Mouse (Mus musculus) midbrain, embryonic 16.5 days (tissue): ENCODE results near the gene Cfb. TPM values are rescaled to one million over a fixed set of nuclear protein-coding genes. Genes with fewer than 3 reads are reported as not detected.
"Not testable (repeated sequence)": the region's sequence is repeated elsewhere in the genome, so short reads cannot be mapped to it uniquely, and the experiment has no call there.

Experiments
- ATAC-seq: fragments of 200-750 bp; cut with Nextera tagmentation; 2 replicates; pipeline ENCODE4 v1.8.0; 2017; ENCODE audit warnings: moderate TSS enrichment
- H3K27ac ChIP-seq: fragments of 300-500 bp; sonication (generic); 2 replicates; pipeline ENCODE4 v1.5.1; 2014; ENCODE audit warnings: mild to moderate bottlenecking, low read length, mixed read lengths
- H3K27me3 ChIP-seq: fragments of 300-500 bp; sonication (generic); 2 replicates; pipeline ENCODE4 v1.6.1; 2014; ENCODE audit warnings: low read depth, low read length, mixed read lengths; ENCODE audit not compliant: control insufficient read depth, insufficient read depth
- H3K36me3 ChIP-seq: fragments of 300-500 bp; sonication (generic); 2 replicates; pipeline ENCODE4 v1.6.1; 2014; ENCODE audit warnings: mild to moderate bottlenecking, low read length, moderate library complexity, mixed read lengths; ENCODE audit not compliant: control insufficient read depth, insufficient read depth
- H3K4me1 ChIP-seq: fragments of 300-500 bp; sonication (generic); 2 replicates; pipeline ENCODE4 v1.6.1; 2014; ENCODE audit warnings: mild to moderate bottlenecking, low read length, mixed read lengths; ENCODE audit not compliant: control insufficient read depth, insufficient read depth
- H3K4me2 ChIP-seq: fragments of 300-500 bp; sonication (generic); 2 replicates; pipeline ENCODE4 v1.6.1; 2014; ENCODE audit warnings: mild to moderate bottlenecking, low read length, mixed read lengths
- H3K4me3 ChIP-seq: fragments of 300-500 bp; sonication (generic); 2 replicates; pipeline ENCODE4 v1.5.1; 2014; ENCODE audit warnings: low read depth, mild to moderate bottlenecking, low read length, moderate library complexity, mixed read lengths
- H3K9ac ChIP-seq: fragments of 300-500 bp; sonication (generic); 2 replicates; pipeline ENCODE4 v1.6.1; 2014; ENCODE audit warnings: low read depth, low read length, mixed read lengths
- H3K9me3 ChIP-seq: fragments of 300-500 bp; sonication (generic); replicated peaks from 2 replicates; pipeline ENCODE4 v1.6.1; 2014; ENCODE audit warnings: mild to moderate bottlenecking, low read length, mixed read lengths; ENCODE audit not compliant: control insufficient read depth, poor library complexity, severe bottlenecking
- WGBS: fragments of 180-500 bp; shearing (Covaris S2); extraction: QIAGEN DNeasy Blood & Tissue Kit; methylation state at CpG from one replicate; pipeline ENCODE4 v1.1.7; 2014; 5-methylcytosine and 5-hydroxymethylcytosine counted together
- polyA plus RNA-seq: library from polyadenylated mRNA; unstranded; fragments of >200 nt; fragmentation: Nextera tagmentation; extraction: Ambion mirVana; gene quantifications from 2 replicates; pipeline ENCODE4 v1.2.1, GENCODE M21; 2015

Gene Cfb
- polyA plus RNA-seq, 1 experiment from 2014 or later = 1.4 TPM

DNA sequence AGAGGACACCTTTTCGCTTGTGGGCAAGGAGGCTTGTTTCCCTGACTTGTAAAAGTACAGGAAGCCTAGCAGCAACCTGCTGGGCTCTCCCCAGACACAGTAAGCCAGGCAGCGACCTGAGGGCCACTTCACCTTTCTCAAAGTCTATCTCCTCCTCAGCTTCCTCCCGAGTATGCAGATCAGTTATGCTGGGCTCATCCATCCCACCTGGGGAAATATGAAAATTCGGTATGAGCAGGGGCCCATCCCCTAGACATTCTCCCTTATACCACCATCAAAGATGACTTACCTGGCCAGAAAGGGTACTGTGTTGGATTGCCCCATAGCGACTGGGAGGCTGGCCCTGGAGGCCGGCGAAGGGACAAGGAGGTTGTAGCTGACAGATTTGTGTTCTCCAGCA lies 14.7 kb downstream of the Cfb start:
- H3K9me3 ChIP-seq = no peaks in the 10 kb centered on the region
- 92% methylated on average over 7 of the region's 7 CpGs for WGBS
- H3K4me2 ChIP-seq = no peak overlapping the region
- H3K9ac ChIP-seq = no peak overlapping the region
- no peak for ATAC-seq
- H3K27me3 ChIP-seq = no peaks in the 10 kb centered on the region
- no peak overlapping the region for H3K4me3 ChIP-seq
- no peak overlapping the region for H3K27ac ChIP-seq
- H3K36me3 ChIP-seq = peaks cover 28% of the 10 kb centered on the region
- peaks cover 19% of the 10 kb centered on the region for H3K4me1 ChIP-seq

DNA sequence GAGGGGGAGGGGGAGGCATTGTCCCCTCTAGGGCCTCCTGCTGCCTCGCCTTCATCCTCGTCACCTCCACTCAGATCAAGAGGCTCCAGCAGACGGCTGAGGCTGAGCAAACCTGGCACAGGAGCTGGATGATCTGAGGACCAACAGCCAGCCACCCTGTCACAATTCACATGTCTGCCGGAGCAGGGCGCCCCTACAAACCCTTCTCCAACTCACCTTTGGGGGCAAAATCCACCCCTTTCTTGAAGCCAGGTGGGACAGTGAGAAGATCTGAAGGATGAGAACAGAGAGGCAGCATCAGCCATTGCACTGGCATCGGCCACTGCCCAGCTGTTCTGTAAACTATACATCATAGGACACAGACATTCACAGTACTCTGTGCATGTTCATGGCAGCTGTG lies 15.1 kb downstream of the Cfb start:
- Histone ChIP-seq H3K4me2 (no peak overlapping the region), H3K36me3 (peaks cover 28% of the 10 kb centered on the region), H3K27ac (no peak overlapping the region), H3K4me1 (peaks cover 19% of the 10 kb centered on the region), H3K4me3 (no peak overlapping the region), H3K27me3 (no peaks in the 10 kb centered on the region), H3K9ac (no peak overlapping the region), H3K9me3 (no peaks in the 10 kb centered on the region)
- ATAC-seq = no peak
- 82% methylated on average over 6 of the region's 6 CpGs for WGBS

DNA sequence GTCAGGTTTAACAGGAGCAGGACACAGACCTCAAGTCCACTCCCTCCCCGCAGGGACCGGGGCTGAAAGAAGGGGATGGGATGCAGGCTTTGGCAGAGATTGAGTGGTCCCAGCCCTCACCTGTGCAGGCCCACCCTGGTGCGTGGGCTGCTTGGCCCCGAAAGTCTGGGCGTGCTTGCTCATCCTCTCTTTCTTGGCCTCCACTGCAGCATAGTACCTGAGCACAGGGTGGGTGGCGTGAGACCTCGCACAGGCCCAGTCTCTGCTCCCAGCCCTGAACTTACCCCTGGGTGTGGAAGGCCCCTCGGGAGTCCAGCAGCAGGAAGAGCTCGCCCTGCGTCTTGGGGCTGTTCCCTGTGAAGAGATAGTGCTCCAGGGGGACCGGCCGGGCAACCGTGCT lies 17.4 kb downstream of the Cfb start:
- Histone ChIP-seq H3K27me3 (no peaks in the 10 kb centered on the region), H3K27ac (no peak overlapping the region), H3K9me3 (no peaks in the 10 kb centered on the region), H3K4me1 (peaks cover 5% of the 10 kb centered on the region), H3K36me3 (peaks cover 40% of the 10 kb centered on the region), H3K4me2 (no peak overlapping the region), H3K9ac (no peak overlapping the region), H3K4me3 (no peak overlapping the region)
- 95% methylated on average over 13 of the region's 13 CpGs for WGBS
- ATAC-seq = no peak

DNA sequence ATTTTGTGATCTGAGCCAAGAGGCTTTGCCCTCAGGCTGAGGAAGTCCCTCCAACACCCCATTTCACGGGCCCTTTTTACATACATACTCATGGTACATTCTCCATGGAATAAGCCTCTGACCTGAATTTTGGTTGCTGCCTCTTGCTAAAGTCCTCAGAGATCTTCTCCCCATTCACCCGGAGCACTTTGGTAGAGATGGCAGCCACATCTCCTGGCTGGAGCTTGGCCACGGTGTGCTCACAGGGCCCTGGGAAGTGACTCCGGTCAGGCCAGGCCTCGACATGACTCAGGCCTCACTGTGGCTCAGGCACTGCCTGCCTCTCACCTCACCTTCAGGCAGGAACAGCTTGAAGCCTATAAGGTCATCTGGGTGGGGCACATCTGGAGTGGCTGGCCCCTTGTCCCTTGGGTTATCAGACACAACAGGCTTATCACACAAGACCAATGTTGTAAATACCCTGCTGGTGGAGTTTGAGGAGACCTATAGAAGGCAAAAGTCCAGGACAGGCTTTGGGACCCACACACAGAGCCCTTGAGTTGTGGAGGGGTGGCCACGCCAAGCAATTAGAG lies 21.5 kb downstream of the Cfb start:
- WGBS = 86% methylated on average over 6 of the region's 6 CpGs
- H3K4me3 ChIP-seq = no peak overlapping the region
- no peaks in the 10 kb centered on the region for H3K27me3 ChIP-seq
- H3K4me1 ChIP-seq = peaks cover 13% of the 10 kb centered on the region
- no peak overlapping the region for H3K9ac ChIP-seq
- H3K27ac ChIP-seq = no peak overlapping the region
- H3K36me3 ChIP-seq = peaks cover 35% of the 10 kb centered on the region
- H3K9me3 ChIP-seq = no peaks in the 10 kb centered on the region
- H3K4me2 ChIP-seq = no peak overlapping the region
- ATAC-seq = no peak

DNA sequence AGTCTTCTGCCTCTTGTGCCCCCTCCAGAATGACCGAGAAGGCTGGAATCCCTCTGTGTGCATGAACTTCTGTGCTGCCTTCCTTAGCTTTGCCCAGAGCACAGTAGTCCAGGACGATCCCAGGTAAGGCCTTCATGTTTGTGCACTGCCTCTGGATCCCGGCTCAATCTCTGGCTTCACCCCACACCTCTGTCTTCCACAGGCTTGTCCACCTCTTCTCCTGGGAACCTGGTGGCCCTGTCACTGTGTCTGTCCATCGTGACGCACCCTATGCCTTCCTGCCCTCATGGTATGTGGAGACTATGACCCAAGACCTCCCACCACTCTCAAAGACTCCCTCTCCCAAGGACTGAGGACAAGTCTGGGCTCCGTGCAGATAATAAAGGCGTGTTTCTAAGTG lies 23.5 kb downstream of the Cfb start:
- H3K4me3 ChIP-seq = no peak overlapping the region
- no peak overlapping the region for H3K4me2 ChIP-seq
- no peaks in the 10 kb centered on the region for H3K27me3 ChIP-seq
- H3K4me1 ChIP-seq = peaks cover 26% of the 10 kb centered on the region
- no peaks in the 10 kb centered on the region for H3K9me3 ChIP-seq
- no peak overlapping the region for H3K27ac ChIP-seq
- H3K36me3 ChIP-seq = peaks cover 25% of the 10 kb centered on the region
- no peak overlapping the region for H3K9ac ChIP-seq
- WGBS = 91% methylated on average over 7 of the region's 7 CpGs
- ATAC-seq = no peak

DNA sequence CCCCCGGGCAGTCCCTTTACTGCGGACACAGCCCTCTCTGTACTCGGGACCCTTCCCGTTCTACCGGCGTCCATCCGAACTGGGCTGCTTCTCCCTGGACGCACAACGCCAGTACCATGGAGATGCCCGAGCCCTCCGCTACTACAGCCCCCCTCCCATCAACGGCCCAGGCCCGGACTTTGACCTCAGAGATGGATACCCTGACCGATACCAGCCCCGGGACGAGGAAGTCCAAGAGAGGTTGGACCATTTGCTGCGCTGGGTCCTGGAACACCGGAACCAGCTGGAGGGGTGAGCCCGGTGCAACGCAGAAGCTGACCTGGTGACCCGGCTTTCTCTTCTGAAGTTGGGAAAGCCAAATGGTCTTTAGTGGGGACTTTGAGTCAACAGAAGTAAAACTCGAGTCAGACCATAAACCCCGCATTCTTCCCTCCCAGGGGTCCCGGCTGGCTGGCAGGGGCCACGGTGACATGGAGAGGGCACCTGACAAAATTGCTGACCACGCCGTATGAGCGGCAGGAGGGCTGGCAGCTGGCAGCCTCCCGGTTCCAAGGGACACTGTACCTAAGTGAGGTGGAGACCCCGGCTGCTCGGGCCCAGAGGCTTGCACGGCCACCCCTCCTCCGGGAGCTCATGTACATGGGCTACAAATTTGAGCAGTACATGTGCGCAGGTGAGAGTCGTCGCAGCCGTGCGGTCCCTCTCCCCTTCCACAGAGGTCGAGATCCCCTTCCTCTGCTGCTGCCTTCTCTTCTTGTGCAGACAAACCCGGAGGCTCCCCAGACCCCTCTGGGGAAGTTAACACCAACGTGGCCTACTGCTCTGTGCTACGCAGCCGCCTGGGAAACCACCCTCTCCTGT lies 24.6 kb downstream of the Cfb start:
- Histone ChIP-seq H3K9me3 (no peaks in the 10 kb centered on the region), H3K4me3 (peak overlapping the region; percentile 80), H3K4me1 (peaks cover 26% of the 10 kb centered on the region), H3K36me3 (peaks cover 21% of the 10 kb centered on the region), H3K27ac (peak overlapping the region; percentile 86), H3K4me2 (peak overlapping the region; percentile 99), H3K9ac (peak overlapping the region; percentile 85), H3K27me3 (no peaks in the 10 kb centered on the region)
- 42% methylated on average over 43 of the region's 43 CpGs for WGBS
- peak; percentile 4 for ATAC-seq

DNA sequence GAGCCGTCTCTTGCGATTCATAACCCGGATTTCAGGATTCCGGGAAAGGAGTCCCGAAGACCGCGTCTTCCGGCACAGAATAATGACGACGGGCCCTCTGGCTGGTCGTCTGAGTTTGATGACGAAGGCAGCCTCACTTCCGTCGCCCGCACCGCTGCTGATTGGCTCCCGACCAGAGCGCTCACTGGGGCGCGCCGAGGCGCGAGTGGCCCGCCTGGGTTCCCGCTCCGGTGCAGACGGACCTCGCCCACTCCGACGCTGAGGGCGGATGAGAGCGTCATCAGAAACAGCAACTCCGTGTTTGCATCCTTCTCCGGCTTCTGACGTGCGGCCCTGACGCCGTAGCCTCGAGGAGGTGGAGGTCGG lies 25.5 kb downstream of the Cfb start, which contains the start of the genes Stk19 and Dxo:
TSS of gene Stk19 (minus strand) at position 90 of the 366 bp plus-strand sequence.
TSS of gene Dxo (plus strand) at position 164 of the 366 bp plus-strand sequence.
- Histone ChIP-seq H3K4me3 (peak within 1 kb of the TSS; percentile 80), H3K27me3 (no peaks in the 10 kb centered on the region), H3K4me1 (peaks cover 26% of the 10 kb centered on the region), H3K4me2 (peak within 1 kb of the TSS; percentile 99), H3K36me3 (peaks cover 25% of the 10 kb centered on the region), H3K9ac (peak within 1 kb of the TSS; percentile 85), H3K27ac (peak within 1 kb of the TSS; percentile 86), H3K9me3 (no peaks in the 10 kb centered on the region)
- ATAC-seq = peak; percentile 92
- WGBS = under 1% methylated on average over 40 of the region's 40 CpGs

DNA sequence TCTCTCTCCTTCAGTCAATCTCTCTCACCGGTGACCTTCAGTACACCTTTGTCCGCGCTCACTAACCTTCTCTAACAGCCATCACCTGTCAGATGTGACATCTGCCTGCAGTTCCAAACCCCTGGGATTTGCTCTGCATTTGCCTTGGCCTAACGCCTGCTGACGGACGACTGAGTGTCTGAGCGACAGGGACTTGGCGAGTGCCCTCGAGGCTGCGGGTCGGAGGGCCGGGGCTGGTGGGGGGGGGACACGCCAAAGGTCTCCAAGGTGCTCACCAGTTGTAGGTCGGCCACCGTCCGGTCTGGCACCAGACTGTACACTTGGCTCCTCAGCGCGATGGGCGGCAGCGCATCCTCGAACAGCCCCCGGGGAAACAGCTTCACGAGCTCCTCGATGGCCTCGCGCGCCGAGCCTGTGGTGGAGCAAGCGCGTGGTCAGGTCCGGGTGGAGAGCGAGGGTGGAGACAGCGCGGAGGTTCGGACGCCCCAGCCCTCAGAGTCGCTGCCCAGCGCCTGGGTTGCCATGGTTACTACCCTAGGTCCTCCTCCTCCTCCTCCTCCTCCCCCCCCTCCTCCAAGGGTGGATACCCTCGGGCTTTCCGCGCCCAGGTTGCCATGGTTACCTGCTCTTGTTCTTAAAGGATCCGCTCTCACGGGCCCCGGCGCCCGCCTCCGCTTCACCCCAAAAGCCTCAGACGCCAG lies 26.0 kb downstream of the Cfb start:
- Histone ChIP-seq H3K9me3 (no peaks in the 10 kb centered on the region), H3K4me2 (peak overlapping the region; percentile 99), H3K36me3 (peaks cover 20% of the 10 kb centered on the region), H3K4me3 (peak overlapping the region; percentile 80), H3K4me1 (peaks cover 26% of the 10 kb centered on the region), H3K27me3 (no peaks in the 10 kb centered on the region), H3K27ac (peak overlapping the region; percentile 86), H3K9ac (peak overlapping the region; percentile 85)
- 3% methylated on average over 37 of the region's 48 CpGs for WGBS
- peak; percentile 77 for ATAC-seq

DNA sequence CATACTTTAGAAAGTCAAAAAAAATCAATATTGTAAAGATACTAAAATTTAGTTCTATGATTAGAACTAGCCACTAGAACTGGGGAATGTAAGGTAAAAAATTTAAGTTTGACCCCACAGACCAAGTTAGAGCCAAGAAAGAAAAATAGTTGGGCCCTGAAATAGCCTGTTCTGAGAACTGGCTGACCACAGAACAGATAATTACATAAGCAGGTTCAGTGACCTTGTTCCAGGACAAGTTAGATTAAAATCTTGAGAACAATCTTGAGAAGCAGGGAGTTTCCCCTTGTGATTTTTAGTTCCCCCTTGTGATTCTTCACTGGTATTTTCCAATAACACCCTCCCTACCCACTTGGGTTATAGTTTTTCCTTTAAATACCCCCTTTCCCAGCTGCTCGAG lies 31.5 kb downstream of the Cfb start:
- not testable (repeated sequence) for H3K4me3 ChIP-seq, H3K9me3 ChIP-seq, H3K27me3 ChIP-seq, H3K27ac ChIP-seq, ATAC-seq, H3K9ac ChIP-seq, H3K4me2 ChIP-seq
- Histone ChIP-seq H3K36me3 (peaks cover 29% of the 10 kb centered on the region), H3K4me1 (peaks cover 12% of the 10 kb centered on the region)
- WGBS = 94% methylated on average over 1 of the region's 1 CpGs
